Mouse (Mus musculus): ENCODE results near the gene Tlx3. TPM values are rescaled to one million over a fixed set of nuclear protein-coding genes. Genes with fewer than 3 reads are reported as not detected.

Gene Tlx3
- total RNA-seq (2015; ENCODE audit: low replicate concordance) (not detected in 2 replicates), total RNA-seq (2017; ENCODE audit: low replicate concordance) (not detected in 2 replicates)

GRCm38 (mm10) chr11:33203383-33204328 lies at the start of gene Tlx3:
Gene Tlx3, minus strand, starts transcription at chr11:33203589.
- no peak for ATAC-seq (replicated peaks; ENCODE audit: low FRiP score, poor library complexity, severe bottlenecking)

DNA sequence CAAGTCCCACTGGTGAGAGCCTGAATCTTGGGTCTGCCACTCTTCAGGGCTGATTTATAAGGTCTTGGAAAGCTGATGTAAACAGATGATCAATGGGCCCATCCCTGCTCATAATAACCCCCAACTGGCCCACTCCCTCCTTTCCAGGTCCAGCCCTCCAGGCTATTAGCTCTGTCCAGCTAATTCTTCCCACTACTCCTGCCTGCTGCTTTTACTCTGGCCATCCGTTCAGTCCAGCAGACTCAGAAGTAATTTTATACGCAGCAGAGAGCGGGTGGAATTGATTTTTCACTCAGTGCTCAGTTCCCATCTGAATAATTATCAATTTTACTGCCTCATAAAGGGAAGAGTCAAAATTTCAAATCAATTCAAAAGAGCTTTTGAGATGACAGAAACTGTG lies 36.9 kb upstream of the Tlx3 start:
- no peak for ATAC-seq (replicated peaks; ENCODE audit: low FRiP score, poor library complexity, severe bottlenecking)

GRCm38 (mm10) chr11:33234134-33234533 lies 30.7 kb upstream of the Tlx3 start:
- ATAC-seq (replicated peaks; ENCODE audit: low FRiP score, poor library complexity, severe bottlenecking), result no peak

GRCm38 (mm10) chr11:33232056-33232455 lies 28.7 kb upstream of the Tlx3 start:
- no peak for ATAC-seq (replicated peaks; ENCODE audit: low FRiP score, poor library complexity, severe bottlenecking)

DNA sequence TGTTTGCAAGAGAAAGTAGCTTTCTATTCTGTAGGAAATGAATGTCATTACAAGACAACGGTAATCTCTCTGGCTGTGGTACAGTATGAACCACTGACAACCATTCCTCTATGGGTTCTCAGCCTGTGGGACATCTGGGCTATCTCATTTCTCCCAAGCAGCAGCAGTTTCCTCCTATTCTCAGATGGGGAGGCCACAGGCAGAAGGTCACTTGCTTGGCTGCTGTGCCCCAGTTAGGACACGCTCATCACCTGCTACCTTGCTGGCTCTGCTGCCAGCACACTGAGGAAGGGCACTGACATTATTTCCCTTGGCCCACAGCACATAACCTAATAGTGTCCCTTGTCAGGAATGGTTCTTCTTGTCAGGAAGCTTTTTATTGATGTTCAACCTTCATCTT lies 24.8 kb upstream of the Tlx3 start:
- ATAC-seq (replicated peaks; ENCODE audit: low FRiP score, poor library complexity, severe bottlenecking), result no peak

- ATAC-seq (replicated peaks; ENCODE audit: low FRiP score, poor library complexity, severe bottlenecking), result no peak
These were observed 23.1 kb upstream of the Tlx3 start for GRCm38 (mm10) chr11:33226516-33226915.

DNA sequence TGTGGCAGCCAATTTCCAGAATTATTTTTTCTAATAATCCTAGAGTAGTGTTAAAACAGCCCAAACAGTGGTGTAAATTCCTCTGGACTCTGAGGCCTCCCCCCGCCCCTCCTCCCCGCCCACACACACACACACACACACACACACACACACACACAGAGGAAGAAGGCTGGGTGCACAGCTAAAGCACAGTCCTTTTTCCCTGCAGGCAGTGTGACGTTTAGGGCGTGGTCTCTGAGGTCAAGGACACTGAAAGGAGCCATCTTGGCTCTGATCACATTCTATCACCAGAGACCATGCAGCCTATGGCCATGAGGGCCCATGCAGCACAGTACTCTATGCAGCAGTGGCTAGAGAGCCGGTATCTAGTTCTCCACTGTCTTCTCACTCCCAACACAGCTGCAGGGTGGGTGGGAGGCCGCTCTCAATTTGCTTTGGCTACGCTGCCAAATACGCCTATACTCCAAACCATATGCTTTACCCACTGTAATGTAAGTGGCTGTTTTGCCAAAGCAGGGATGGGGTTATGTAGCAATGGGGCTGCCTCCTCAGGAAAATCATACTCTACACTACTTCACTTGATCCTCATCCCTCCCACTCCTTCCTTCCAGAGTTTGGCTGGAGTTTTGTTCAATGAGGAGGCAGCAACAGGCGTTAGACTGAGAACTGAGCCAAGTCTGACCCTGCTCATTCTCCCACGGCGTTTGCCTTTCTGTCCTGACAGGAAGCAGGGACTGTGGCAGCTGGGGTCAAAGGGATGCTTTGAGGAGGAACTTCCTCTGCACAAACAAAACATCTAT lies 18.4 kb upstream of the Tlx3 start:
- ATAC-seq (replicated peaks; ENCODE audit: low FRiP score, poor library complexity, severe bottlenecking), result no peak

DNA sequence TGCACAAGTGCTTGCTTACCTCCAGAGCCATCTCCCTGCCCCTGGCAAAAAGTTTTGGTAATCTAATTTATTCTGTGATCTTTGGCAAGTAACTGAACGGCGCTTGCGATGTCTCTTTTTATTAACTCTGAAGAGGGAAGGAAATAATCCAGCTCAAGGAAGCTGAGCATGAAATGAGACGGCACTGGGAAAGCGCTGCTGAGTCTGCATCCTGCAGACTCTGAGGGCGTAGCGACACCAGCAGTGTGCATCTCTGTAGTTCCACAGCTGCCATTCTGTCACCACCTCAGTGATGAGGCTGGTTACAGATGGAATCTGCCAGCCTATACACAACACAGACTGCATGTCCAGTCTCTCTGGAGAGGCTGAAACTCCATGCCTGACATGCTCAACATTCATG lies 17.4 kb upstream of the Tlx3 start:
- ATAC-seq (replicated peaks; ENCODE audit: low FRiP score, poor library complexity, severe bottlenecking), result no peak

DNA sequence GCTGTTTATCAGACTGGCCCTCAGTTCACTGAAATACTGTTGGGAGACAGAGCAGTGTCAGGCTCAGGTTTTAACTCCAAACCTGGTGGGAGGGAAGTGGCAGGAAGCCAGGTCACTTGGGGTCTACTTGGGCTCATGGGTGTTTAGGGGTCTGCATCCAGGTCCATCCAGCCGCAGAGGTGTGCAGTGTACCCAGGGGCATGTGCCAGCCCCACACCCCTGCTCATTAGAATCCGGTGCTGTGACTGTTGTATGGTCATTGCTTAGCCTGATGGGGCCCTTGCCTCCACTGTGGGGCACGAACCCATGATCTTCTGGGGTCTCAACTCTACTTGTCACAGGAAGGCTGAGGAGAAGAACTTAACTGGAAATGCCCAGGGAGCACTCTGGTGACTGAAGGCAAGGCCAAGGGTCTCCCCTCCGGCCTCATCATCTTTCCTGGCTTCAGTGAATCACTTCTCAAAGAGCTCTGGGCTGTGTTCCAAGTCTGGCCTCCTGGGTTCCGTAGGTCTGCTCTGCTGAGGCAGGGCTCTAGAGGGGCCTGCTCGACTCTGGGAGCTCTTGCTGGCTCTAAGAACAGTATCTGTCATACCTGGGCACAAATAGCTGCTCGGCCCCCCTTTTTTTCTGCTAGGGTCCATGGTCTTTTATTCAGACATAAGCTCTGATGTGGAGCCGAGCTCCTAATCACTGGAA lies 14.1 kb upstream of the Tlx3 start:
- no peak for ATAC-seq (replicated peaks; ENCODE audit: low FRiP score, poor library complexity, severe bottlenecking)

GRCm38 (mm10) chr11:33207411-33207810 lies 4.0 kb upstream of the Tlx3 start:
- no peak for ATAC-seq (replicated peaks; ENCODE audit: low FRiP score, poor library complexity, severe bottlenecking)

DNA sequence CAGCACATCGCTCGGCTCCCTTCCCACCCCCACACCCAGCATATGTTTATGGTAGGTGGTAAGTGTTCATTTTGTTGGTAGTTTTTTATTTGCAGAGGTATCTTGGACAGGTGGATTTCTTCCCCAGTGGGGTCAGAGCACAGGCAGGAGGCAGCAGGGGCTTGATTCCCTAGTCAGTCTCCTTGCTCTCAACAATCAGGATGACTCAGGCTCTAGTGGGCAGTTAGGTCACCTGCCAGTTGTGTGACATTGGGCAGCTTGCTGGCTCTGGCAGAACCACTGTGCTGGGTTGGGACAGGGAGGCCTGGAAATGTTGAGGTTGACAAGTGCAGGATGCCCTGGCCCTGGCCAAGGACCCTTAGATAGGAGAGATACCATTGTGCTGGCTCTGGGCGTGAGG lies 1.6 kb upstream of the Tlx3 start:
- ATAC-seq (replicated peaks; ENCODE audit: low FRiP score, poor library complexity, severe bottlenecking), result no peak

DNA sequence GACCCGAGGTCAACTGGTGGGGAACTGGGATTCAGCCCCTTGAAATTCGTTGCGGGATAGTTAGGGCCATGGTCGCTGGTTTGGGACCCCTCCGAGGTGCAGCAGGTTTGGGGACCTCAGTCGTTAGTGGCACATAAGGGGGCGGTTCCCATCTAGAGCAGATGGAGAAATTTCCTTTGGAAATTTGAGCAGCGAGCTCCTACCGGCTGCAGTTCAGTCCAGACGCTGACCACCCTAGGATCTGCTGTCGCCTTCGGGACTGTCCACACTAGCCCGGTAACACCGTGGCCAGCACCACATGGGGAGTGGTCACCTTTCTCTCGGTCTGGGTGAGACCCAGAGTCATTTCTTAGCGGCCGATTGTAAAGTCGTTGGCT lies 928 bp upstream of the Tlx3 start:
- no peak for ATAC-seq (replicated peaks; ENCODE audit: low FRiP score, poor library complexity, severe bottlenecking)

DNA sequence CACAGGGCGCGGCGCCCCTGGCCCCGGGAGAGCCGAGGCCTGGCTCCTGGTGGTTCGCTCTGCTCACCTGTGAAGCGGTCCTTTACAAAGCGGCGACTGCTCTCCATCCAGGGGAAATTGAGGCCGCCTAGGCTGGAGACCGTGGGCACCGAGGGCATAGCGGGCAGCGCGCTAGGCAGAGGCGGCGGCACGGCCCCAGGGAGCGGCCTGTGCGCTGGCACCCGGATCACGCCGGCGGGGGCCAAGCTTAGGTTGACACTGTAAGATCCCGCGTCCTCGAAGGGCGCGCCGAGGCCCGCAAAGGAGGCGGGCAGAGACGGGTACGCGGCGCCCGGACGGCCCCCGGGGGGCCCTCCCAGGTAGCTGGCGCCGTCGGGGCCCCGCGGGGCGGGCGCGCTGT lies 417 bp downstream of the Tlx3 start:
- no peak for ATAC-seq (replicated peaks; ENCODE audit: low FRiP score, poor library complexity, severe bottlenecking)

GRCm38 (mm10) chr11:33202296-33202695 lies 1.1 kb downstream of the Tlx3 start:
- ATAC-seq (replicated peaks; ENCODE audit: low FRiP score, poor library complexity, severe bottlenecking), result 0 out of 2 replicates have a peak, but pooled peaks have one; percentile 7

DNA sequence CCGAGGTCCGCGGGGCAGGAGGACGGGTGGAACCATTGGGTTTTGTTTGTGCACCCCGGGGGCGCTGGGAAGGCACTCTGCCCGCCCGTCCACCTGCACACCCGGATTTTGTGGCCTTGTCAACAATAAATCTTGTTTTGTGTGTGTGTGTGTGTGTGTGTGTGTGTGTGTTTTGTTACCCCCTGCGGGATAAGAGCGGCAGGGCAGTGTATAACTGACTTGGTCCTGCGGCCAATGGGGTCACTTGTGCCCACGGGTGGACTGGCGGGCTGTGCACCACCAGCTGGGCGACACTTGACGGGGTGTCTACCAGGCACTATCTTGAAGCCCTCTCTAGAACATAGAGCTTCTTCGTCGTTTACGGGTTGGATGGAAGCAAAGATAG lies 1.8 kb downstream of the Tlx3 start:
- no peak for ATAC-seq (replicated peaks; ENCODE audit: low FRiP score, poor library complexity, severe bottlenecking)

GRCm38 (mm10) chr11:33200764-33201625 lies 2.4 kb downstream of the Tlx3 start:
- ATAC-seq (replicated peaks; ENCODE audit: low FRiP score, poor library complexity, severe bottlenecking), result no peak

GRCm38 (mm10) chr11:33199906-33200763 lies 3.3 kb downstream of the Tlx3 start:
- ATAC-seq (replicated peaks; ENCODE audit: low FRiP score, poor library complexity, severe bottlenecking), result no peak

- no peak for ATAC-seq (replicated peaks; ENCODE audit: low FRiP score, poor library complexity, severe bottlenecking)
These were observed 4.3 kb downstream of the Tlx3 start for GRCm38 (mm10) chr11:33199117-33199514.

Measured in erythroid progenitor cell, adult 5-6 weeks (primary cell).